Mouse (Mus musculus): ENCODE data around the gene Ccni. TPM values are rescaled to one million over a fixed set of nuclear protein-coding genes. Genes with fewer than 3 reads are reported as not detected.

Gene Ccni
- polyA plus RNA-seq, 1 experiment from 2014 or later, result 142 TPM

DNA sequence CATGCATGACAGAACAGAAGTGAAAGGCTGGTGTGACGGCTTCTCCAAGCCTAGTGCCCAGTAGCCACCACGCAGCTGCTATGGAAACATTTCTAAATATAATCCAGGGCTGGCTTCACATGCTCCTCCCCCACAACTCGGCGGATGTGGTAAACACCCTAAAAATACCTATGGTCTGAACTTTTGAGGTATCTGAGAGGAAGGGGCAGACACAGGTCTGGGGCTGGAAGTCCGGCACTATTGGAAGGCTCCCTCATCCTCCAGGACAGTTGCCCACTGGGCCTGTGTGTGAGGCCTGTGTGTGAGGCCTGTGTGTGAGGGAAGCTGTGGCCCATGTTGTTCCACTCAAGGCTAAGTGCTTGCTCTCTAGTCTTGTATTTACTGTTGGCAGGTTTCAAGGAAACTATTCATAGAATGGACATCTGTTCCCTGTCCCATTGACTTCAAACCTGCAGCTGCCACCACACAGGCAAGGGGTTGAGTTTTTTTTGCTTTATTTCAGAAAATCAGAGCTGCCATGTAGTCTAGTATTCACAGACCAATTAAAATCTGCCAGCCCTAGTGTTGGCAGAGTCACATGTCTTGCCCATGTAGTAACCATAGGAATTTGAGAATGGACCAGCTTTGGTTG, 69.2 kb downstream of the Ccni start:
- no peak for ATAC-seq (ENCODE audit: insufficient read depth, low FRiP score, low TSS enrichment)
- H3K4me1 ChIP-seq (ENCODE audit: control insufficient read depth, insufficient read depth, low read length), result peaks cover 22% of the 10 kb centered on the region
- no peak overlapping the region for H3K4me2 ChIP-seq (ENCODE audit: low read depth)
- DNase-seq (ENCODE audit: low spot score), result no peak
- peaks cover 4% of the 10 kb centered on the region; the same call in 1 of the 2 replicates for H3K36me3 ChIP-seq (ENCODE audit: control insufficient read depth, insufficient read depth, low read length)
- no peak overlapping the region for H3K4me3 ChIP-seq (ENCODE audit: low read depth, low read length)
- H3K9ac ChIP-seq (ENCODE audit: low read length), result no peak overlapping the region
- no peaks in the 10 kb centered on the region for H3K27me3 ChIP-seq (ENCODE audit: control insufficient read depth, insufficient read depth, low read length)
- H3K9me3 ChIP-seq (ENCODE audit: control insufficient read depth, low read length), result no peaks in the 10 kb centered on the region
- 78% methylated on average over 5 of the region's 5 CpGs for WGBS
- no peak overlapping the region for H3K27ac ChIP-seq (ENCODE audit: low read depth, low read length)

DNA sequence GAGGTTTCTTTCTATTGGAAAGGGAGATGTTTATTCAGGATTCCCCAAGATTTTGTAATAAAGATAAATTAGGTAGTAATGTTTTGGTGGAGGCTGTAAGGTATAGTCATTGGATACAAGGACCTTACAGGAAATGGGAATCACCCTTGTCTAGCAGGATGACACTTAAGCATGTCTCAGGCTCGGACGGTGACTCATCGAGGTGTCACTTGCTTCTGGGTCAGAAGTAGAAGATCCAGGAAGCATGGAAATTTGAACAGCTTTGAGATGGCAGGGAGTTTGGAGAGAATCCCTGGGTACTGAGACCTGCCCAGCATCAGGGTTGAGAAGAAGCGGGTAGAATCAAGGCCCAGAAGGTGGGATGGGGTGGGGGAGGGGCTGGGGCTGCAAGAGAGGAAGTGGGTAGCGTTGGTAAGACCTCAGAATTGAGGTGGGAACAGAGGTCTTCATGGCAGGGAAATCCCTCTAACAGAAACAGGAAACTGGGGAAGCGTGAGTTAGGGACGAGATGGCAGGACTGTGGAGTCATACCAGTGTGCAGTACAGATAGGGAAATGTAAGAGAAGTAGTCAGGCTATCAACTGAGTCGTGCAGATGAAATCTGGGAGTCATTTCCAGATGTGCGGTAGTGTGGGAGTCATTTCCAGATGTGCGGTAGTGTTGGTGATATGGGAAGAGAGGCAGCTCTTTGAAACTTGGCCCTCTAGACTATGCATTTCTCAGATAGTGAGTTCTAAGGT, 70.8 kb downstream of the Ccni start:
- H3K9ac ChIP-seq (ENCODE audit: low read length), result no peak overlapping the region
- H3K36me3 ChIP-seq (ENCODE audit: control insufficient read depth, insufficient read depth, low read length), result no peaks in the 10 kb centered on the region
- H3K9me3 ChIP-seq (ENCODE audit: control insufficient read depth, low read length), result no peaks in the 10 kb centered on the region
- H3K27me3 ChIP-seq (ENCODE audit: control insufficient read depth, insufficient read depth, low read length), result no peaks in the 10 kb centered on the region
- peaks cover 37% of the 10 kb centered on the region for H3K4me1 ChIP-seq (ENCODE audit: control insufficient read depth, insufficient read depth, low read length)
- H3K4me2 ChIP-seq (ENCODE audit: low read depth), result no peak overlapping the region
- ATAC-seq (ENCODE audit: insufficient read depth, low FRiP score, low TSS enrichment), result no peak
- 77% methylated on average over 10 of the region's 10 CpGs for WGBS
- DNase-seq (ENCODE audit: low spot score), result no peak
- no peak overlapping the region for H3K4me3 ChIP-seq (ENCODE audit: low read depth, low read length)
- 0 out of 2 replicates have a peak overlapping the region, but pooled peaks have one; percentile 10 for H3K27ac ChIP-seq (ENCODE audit: low read depth, low read length)

DNA sequence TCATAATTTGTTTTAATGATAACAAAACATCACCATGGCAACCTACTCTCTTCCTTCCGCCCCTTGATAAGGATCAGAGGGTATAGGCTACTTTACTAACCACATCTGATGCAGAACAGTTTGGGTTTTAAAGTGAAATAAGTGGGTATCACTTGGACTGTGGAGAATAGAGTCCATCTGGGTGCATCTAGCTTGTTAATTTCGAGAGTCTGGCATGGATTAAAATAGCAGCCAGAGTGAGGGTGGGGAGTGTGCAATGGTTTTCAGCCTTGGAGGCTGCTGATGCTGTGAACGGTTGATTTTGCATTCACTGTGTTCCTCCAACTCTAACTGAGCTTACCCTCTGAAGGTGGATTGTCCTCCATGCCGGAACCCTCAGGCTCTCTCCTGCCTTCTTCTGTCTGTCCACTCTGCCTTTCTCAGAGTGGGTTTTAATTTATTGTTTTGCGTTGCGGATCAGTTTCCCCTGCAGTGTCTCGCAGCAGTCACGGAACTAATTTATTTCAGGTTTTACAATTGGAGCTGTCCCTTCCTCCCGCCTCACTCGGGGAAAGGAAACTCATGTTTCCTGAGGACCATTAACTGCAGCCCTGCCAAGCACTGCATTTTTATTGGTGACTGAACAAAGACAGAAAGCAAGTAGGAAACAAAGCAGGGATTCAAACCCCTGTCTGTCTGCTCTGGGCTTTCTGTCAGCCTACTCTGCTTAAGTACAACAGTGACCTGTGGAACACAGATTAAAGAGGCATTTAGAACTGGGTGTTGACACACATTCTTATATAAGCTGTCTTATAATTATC, 72.7 kb downstream of the Ccni start:
- peaks cover 54% of the 10 kb centered on the region for H3K4me1 ChIP-seq (ENCODE audit: control insufficient read depth, insufficient read depth, low read length)
- DNase-seq (ENCODE audit: low spot score) (no peak), ATAC-seq (ENCODE audit: insufficient read depth, low FRiP score, low TSS enrichment) (peak; percentile 60)
- 15% methylated on average over 10 of the region's 10 CpGs for WGBS
- 0 out of 2 replicates have a peak overlapping the region, but pooled peaks have one; percentile 7 for H3K9ac ChIP-seq (ENCODE audit: low read length)
- peak overlapping the region; percentile 65 for H3K27ac ChIP-seq (ENCODE audit: low read depth, low read length)
- no peaks in the 10 kb centered on the region for H3K36me3 ChIP-seq (ENCODE audit: control insufficient read depth, insufficient read depth, low read length)
- no peaks in the 10 kb centered on the region for H3K9me3 ChIP-seq (ENCODE audit: control insufficient read depth, low read length)
- no peaks in the 10 kb centered on the region for H3K27me3 ChIP-seq (ENCODE audit: control insufficient read depth, insufficient read depth, low read length)
- no peak overlapping the region for H3K4me3 ChIP-seq (ENCODE audit: low read depth, low read length)
- peak overlapping the region; percentile 24; the same call in 1 of the 2 replicates for H3K4me2 ChIP-seq (ENCODE audit: low read depth)

Other genes starting within 250 kb of the Ccni start
- gene Sowahb, start 161.5 kb downstream of the Ccni start, polyA plus RNA-seq (2014; fragmentation: Nextera tagmentation; extraction: Ambion mirVana), result 0.41 and 0.58 TPM in 2 replicates
- gene Sept11, start 113.1 kb downstream of the Ccni start, polyA plus RNA-seq (2014; fragmentation: Nextera tagmentation; extraction: Ambion mirVana), result 276 and 289 TPM in 2 replicates
- 0.45 and 1.1 TPM in 2 replicates for gene 2010109A12Rik, start within 50 bp of the Ccni start, polyA plus RNA-seq (2014; fragmentation: Nextera tagmentation; extraction: Ambion mirVana)
- gene Ccng2, start 60.8 kb upstream of the Ccni start, polyA plus RNA-seq (2014; fragmentation: Nextera tagmentation; extraction: Ambion mirVana), result 97.7 and 99.3 TPM in 2 replicates